Mouse (Mus musculus) lung, adult 2 months (tissue): Measurements from ENCODE around the gene Kif9. TPM values are rescaled to one million over a fixed set of nuclear protein-coding genes. Genes with fewer than 3 reads are reported as not detected.
A peak's percentile ranks its signal among the peaks of the same experiment; 100 is the strongest.

ENCODE experiments used
- DNase-seq: peaks from one replicate; pipeline ENCODE4 v3.0.0; 2022
- H3K4me1 ChIP-seq: fragments of 200-500 bp; 2 replicates; pipeline ENCODE4 v1.6.1; 2011; ENCODE audit warnings: low read length; ENCODE audit not compliant: control insufficient read depth, insufficient read depth
- H3K4me3 ChIP-seq: fragments of 200-500 bp; replicated peaks from 2 replicates; pipeline ENCODE3; 2011; ENCODE audit warnings: low read depth, mild to moderate bottlenecking, control low read depth, low read length; ENCODE audit errors: extremely low read depth
- CTCF ChIP-seq: fragments of 200-500 bp; IDR thresholded peaks from 2 replicates; pipeline ENCODE4 v1.5.1; 2011; ENCODE audit warnings: mild to moderate bottlenecking, low read length, control low read depth; ENCODE audit not compliant: insufficient read depth
- POLR2A ChIP-seq: fragments of 200-500 bp; IDR thresholded peaks from 2 replicates; pipeline ENCODE4 v1.6.1; 2011; ENCODE audit warnings: low read depth, mild to moderate bottlenecking, control low read depth, low read length, borderline replicate concordance; ENCODE audit errors: extremely low read depth
- WGBS: fragments of 180-500 bp; shearing (Covaris S2); methylation state at CpG from one replicate; pipeline ENCODE4 v1.1.7; 2018; 5-methylcytosine and 5-hydroxymethylcytosine counted together
- polyA plus RNA-seq: library from polyadenylated mRNA; depleted of rRNA; stranded (reverse); fragments of >200 nt; gene quantifications from 2 replicates; pipeline ENCODE4 v1.2.3, GENCODE M21; 2012

Gene Kif9
- polyA plus RNA-seq, 1 experiment: 5.8 TPM

DNA sequence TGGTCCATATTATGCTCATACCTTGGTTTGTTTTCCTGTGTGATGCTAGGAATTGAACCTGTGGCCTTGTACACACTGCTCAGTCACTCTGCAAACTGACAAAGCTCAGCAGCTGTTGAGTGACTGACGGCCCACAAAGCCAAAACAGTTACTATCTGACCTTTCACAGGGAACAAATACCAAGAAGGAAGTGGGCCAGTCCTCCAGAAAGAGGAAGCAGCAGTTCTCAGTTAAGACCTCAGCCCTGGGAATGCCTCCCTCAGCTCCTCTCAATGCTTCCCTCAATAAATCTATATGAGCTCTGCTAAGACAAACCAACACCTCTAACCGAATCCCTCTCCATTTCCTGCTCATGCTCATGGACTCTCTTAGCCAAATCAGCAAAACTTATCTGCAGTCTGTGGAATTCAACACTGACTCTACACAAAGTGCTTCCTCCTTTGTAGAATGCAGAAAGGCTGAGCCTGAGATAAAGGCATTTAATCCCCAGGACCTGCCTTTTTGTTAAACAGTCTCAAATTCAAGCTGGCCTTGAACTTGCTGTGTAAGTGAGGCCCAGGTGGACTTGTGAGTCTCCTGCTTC lies 17.5 kb upstream of the Kif9 start:
- H3K4me1 ChIP-seq: peaks cover 7% of the 10 kb centered on the region; the same call in 1 of the 2 replicates
- 17% methylated on average over 2 of the region's 2 CpGs for WGBS
- TF ChIP-seq POLR2A (no peak), CTCF (no peak)
- no peak overlapping the region for H3K4me3 ChIP-seq
- no peak for DNase-seq

GRCm38 (mm10) chr9:110460884-110461815 lies 15.6 kb upstream of the Kif9 start:
- no peak overlapping the region for H3K4me3 ChIP-seq
- 63% methylated on average over 18 of the region's 18 CpGs for WGBS
- peaks cover 7% of the 10 kb centered on the region; the same call in 1 of the 2 replicates for H3K4me1 ChIP-seq
- no peak for DNase-seq
- TF ChIP-seq POLR2A: no peak
- TF ChIP-seq CTCF: no peak

DNA sequence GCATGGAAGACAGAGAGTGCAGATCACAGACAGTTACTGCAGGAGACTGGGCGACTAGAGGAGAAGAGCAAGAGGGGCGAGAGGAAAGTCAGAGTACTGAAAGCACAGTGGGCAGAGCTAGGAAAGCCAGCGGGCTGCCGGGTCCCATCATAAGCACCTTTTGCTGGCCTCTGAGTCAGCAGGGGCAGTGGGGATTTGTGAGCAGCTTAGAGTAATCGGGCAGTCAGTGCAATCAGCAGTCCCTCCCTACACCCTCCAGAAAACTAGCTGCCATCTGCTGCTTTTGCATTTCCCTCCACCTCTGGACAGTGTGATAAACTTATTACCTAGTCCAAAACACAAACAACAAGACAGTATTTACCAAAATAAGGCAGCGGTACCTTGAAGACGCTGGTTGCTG lies 14.4 kb upstream of the Kif9 start:
- Histone ChIP-seq H3K4me1 (peaks cover 7% of the 10 kb centered on the region; the same call in 1 of the 2 replicates), H3K4me3 (no peak overlapping the region)
- TF ChIP-seq CTCF: no peak
- TF ChIP-seq POLR2A: no peak
- DNase-seq: no peak
- WGBS: 78% methylated on average over 7 of the region's 7 CpGs

DNA sequence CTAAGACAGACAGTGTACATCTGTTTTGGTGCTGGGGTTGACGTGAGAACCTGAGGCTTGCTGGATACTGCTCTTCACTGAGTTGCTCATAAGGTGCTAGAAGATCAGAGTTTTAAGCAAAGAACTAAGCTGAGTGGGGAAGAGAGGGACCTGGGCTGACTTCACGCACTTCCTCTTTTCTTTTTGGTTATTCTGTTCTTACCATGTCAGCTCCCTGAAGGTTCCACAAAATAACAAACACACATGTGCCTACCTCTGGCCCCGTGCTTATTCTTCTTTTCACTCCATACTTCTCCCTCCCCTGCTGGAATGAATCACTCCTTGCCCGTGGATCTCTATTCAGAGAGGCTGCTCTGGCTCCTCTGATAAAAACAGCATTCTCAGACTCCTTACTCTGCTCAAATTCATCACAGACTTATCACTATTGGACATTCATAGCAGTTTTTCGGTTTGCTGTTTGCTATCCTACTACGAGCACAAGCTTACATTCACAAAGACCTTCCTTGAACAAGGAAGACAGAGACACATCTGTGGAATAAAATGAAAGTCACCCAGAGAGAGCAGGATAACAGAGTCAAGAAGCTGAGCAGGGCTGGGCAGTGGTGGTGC lies 12.7 kb upstream of the Kif9 start:
- no peak for DNase-seq
- 83% methylated on average over 6 of the region's 6 CpGs for WGBS
- Histone ChIP-seq H3K4me3 (no peak overlapping the region), H3K4me1 (peaks cover 3% of the 10 kb centered on the region; the same call in 1 of the 2 replicates)
- no peak for TF ChIP-seq CTCF
- TF ChIP-seq POLR2A: no peak

GRCm38 (mm10) chr9:110465336-110465735 lies 11.4 kb upstream of the Kif9 start:
- WGBS: 92% methylated on average over 6 of the region's 6 CpGs
- Histone ChIP-seq H3K4me3 (no peak overlapping the region), H3K4me1 (no peaks in the 10 kb centered on the region; the same call in 1 of the 2 replicates)
- TF ChIP-seq CTCF (no peak), POLR2A (no peak)
- DNase-seq: no peak

DNA sequence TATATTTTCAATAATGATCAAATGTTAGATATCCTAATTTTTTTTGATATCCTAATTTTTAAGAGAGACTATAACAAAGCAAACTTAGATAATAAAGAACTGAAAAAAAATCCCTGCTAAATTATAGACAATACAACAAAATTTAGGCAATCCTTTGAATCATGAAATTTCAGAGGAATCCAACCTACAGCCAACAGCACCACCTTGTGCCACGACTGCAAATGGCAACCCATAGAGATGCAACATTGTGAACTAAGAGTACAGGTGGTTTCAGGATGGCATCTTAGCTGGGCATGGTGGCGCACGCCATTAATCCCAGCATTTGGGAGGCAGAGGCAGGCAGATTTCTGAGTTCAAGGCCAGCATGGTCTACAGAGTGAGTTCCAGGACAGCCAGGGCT lies 10.6 kb upstream of the Kif9 start:
- Histone ChIP-seq H3K4me1 (no peaks in the 10 kb centered on the region), H3K4me3 (no peak overlapping the region)
- peak; percentile 32 for DNase-seq
- no peak for TF ChIP-seq POLR2A
- peak; percentile 56 for TF ChIP-seq CTCF
- 85% methylated on average over 3 of the region's 3 CpGs for WGBS

DNA sequence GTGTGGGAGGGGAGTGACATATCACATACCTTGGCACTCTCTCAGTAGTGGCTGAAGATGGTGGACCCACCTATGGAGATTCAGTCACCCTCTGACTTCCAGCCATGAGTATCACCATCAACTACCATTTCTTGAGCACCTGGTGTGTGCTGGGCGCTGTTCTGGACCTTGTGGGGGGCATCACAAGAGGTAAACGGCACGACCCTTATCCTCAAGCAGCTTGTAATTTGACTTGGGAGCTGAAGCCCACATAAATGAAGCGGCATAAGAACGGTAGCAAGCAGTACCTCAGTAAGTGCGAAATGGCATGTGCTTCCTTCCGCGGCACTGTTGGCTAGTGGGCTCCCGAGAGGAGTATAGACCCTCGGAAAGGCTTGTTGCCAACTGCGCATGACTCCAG lies 1.2 kb downstream of the Kif9 start:
- DNase-seq: no peak
- TF ChIP-seq CTCF (no peak), POLR2A (no peak)
- Histone ChIP-seq H3K4me1 (peaks cover 5% of the 10 kb centered on the region; the same call in 1 of the 2 replicates), H3K4me3 (no peak overlapping the region)
- WGBS: 51% methylated on average over 11 of the region's 11 CpGs

DNA sequence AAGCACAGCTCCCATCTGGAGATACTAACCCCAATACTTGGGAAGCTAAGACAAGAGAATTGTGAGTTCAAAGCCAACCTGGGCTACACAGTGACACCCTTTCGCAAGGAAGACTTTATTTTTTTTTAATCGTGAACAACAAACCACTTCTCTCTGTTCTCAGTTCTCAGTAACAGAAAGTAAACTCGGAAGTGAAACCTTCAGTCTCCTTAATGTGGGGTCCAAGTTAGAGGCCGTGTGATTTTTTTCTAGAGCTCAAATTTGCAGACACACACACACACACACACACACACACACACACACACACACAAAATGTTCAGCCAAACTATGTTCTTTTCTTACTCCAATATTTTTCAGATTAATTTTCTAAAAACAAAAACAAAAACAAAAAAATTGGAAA lies 1.9 kb downstream of the Kif9 start:
- TF ChIP-seq CTCF (no peak), POLR2A (no peak)
- DNase-seq: no peak
- Histone ChIP-seq H3K4me3 (no peak overlapping the region), H3K4me1 (peaks cover 5% of the 10 kb centered on the region; the same call in 1 of the 2 replicates)
- 57% methylated on average over 4 of the region's 4 CpGs for WGBS

- no peak overlapping the region for H3K4me3 ChIP-seq
- 47% methylated on average over 4 of the region's 4 CpGs for whole genome bisulfite sequencing
- H3K4me1 ChIP-seq: no peaks in the 10 kb centered on the region
- TF ChIP-seq CTCF: no peak
- no peak for TF ChIP-seq POLR2A
- no peak for DNase-seq
These were observed 12.1 kb downstream of the Kif9 start for GRCm38 (mm10) chr9:110488841-110489240.
